8 mouse cellular contexts compared by ENCODE assay signal in genomic region chr9:65677119-65677462, GRCm38 (mm10). TPM values are rescaled to one million over a fixed set of nuclear protein-coding genes. Genes with fewer than 3 reads are reported as not detected.
DNase-seq lines count a peak whose midpoint lies in the region; ATAC-seq and TF ChIP-seq lines count a peak whose summit lies in the region.

No protein-coding gene starts in this region.

- no peak for DNase-seq in liver, adult 2 months (ENCODE audit: extremely low read depth, low read depth, low spot score)
- no peak for DNase-seq in liver
- no peak for DNase-seq in gastrocnemius, postnatal 10 days
- DNase-seq in spleen, postnatal 10 days (ENCODE audit: low spot score in 2 of 2), result no peak
- DNase-seq in gastrocnemius, adult 8-10 months (ENCODE audit: low spot score in 2 of 2), result no peak

- peak overlapping the region; percentile 81 for H3K9ac ChIP-seq in liver, adult 2 months (ENCODE audit: low read depth, low read length)
- peak overlapping the region; percentile 84 for H3K9ac ChIP-seq in embryonic facial prominence, embryonic 13.5 days
- H3K9ac ChIP-seq in intestine, postnatal 0 days (ENCODE audit: low read depth, low read length), result peak overlapping the region; percentile 60
- H3K9ac ChIP-seq in neural tube, embryonic 14.5 days (replicated peaks; ENCODE audit: low read depth, low read length), result peak overlapping the region; percentile 85

- no peak for ATAC-seq in embryonic facial prominence, embryonic 13.5 days (ENCODE audit: insufficient number of reproducible peaks, insufficient read depth, low FRiP score, low TSS enrichment, low read depth)
- ATAC-seq in intestine, postnatal 0 days, result no peak
- no peak for ATAC-seq in neural tube, embryonic 14.5 days (ENCODE audit: low read depth)

- peak overlapping the region; percentile 12 for H3K27ac ChIP-seq in liver, adult 2 months (replicated peaks; ENCODE audit: insufficient read depth, low read depth, low read length)
- H3K27ac ChIP-seq in embryonic facial prominence, embryonic 13.5 days, result peak overlapping the region; percentile 71; the same call in 1 of the 2 replicates
- H3K27ac ChIP-seq in intestine, postnatal 0 days (ENCODE audit: low read depth, low read length), result no peak overlapping the region
- H3K27ac ChIP-seq in neural tube, embryonic 14.5 days (ENCODE audit: low read depth, low read length), result no peak overlapping the region; the same call in 1 of the 2 replicates

- no peaks in the 10 kb centered on the region for H3K9me3 ChIP-seq in embryonic facial prominence, embryonic 13.5 days
- no peaks in the 10 kb centered on the region for H3K9me3 ChIP-seq in intestine, postnatal 0 days (ENCODE audit: control insufficient read depth)
- no peaks in the 10 kb centered on the region for H3K9me3 ChIP-seq in neural tube, embryonic 14.5 days (ENCODE audit: control insufficient read depth, low read length)

- no peaks in the 10 kb centered on the region for H3K27me3 ChIP-seq in liver, adult 2 months (ENCODE audit: control insufficient read depth, insufficient read depth, low read length)
- no peaks in the 10 kb centered on the region for H3K27me3 ChIP-seq in embryonic facial prominence, embryonic 13.5 days
- no peaks in the 10 kb centered on the region for H3K27me3 ChIP-seq in intestine, postnatal 0 days (replicated peaks; ENCODE audit: control insufficient read depth, insufficient read depth, low read length)
- no peaks in the 10 kb centered on the region for H3K27me3 ChIP-seq in neural tube, embryonic 14.5 days (ENCODE audit: control insufficient read depth, insufficient read depth, low read length)

- 16% methylated on average over 3 of the region's 3 CpGs for WGBS in liver, adult 2 months
- 2% methylated on average over 3 of the region's 3 CpGs for whole genome bisulfite sequencing in embryonic facial prominence, embryonic 13.5 days
- 21% methylated on average over 3 of the region's 3 CpGs for WGBS in intestine, postnatal 0 days
- 5% methylated on average over 3 of the region's 3 CpGs for WGBS in neural tube, embryonic 14.5 days

- H3K36me3 ChIP-seq in liver, adult 2 months (ENCODE audit: control insufficient read depth, insufficient read depth, low read length), result no peaks in the 10 kb centered on the region
- H3K36me3 ChIP-seq in embryonic facial prominence, embryonic 13.5 days, result 0 out of 2 replicates have a peak, but pooled peaks cover under 1% of the 10 kb centered on the region
- no peaks in the 10 kb centered on the region for H3K36me3 ChIP-seq in intestine, postnatal 0 days (ENCODE audit: control insufficient read depth, insufficient read depth)
- H3K36me3 ChIP-seq in neural tube, embryonic 14.5 days (ENCODE audit: control insufficient read depth, insufficient read depth, low read length), result no peaks in the 10 kb centered on the region

- H3K79me2 ChIP-seq in liver, adult 2 months (ENCODE audit: control insufficient read depth, insufficient read depth, low read length), result peaks cover 16% of the 10 kb centered on the region; the same call in 1 of the 2 replicates

- no peak for TF ChIP-seq CTCF in liver, adult 2 months (IDR thresholded peaks at IDR 0.05; ENCODE audit: low read depth, low read length)
- no peak for TF ChIP-seq CTCF in intestine, postnatal 0 days (IDR thresholded peaks at IDR 0.05; ENCODE audit: low read depth)

- peaks cover 26% of the 10 kb centered on the region for H3K4me1 ChIP-seq in liver, adult 2 months (ENCODE audit: control insufficient read depth, insufficient read depth, low read length)
- peaks cover 52% of the 10 kb centered on the region for H3K4me1 ChIP-seq in embryonic facial prominence, embryonic 13.5 days
- 0 out of 2 replicates have a peak, but pooled peaks cover 6% of the 10 kb centered on the region for H3K4me1 ChIP-seq in intestine, postnatal 0 days (replicated peaks; ENCODE audit: control insufficient read depth, insufficient read depth, low read length)
- H3K4me1 ChIP-seq in neural tube, embryonic 14.5 days (ENCODE audit: control insufficient read depth, insufficient read depth, low read length), result peaks cover 40% of the 10 kb centered on the region

- peak overlapping the region; percentile 74 for H3K4me3 ChIP-seq in liver, adult 2 months (ENCODE audit: insufficient read depth, low read depth, low read length)
- H3K4me3 ChIP-seq in embryonic facial prominence, embryonic 13.5 days, result peak overlapping the region; percentile 67
- H3K4me3 ChIP-seq in intestine, postnatal 0 days (ENCODE audit: low read depth, low read length), result peak overlapping the region; percentile 67
- peak overlapping the region; percentile 57 for H3K4me3 ChIP-seq in neural tube, embryonic 14.5 days (ENCODE audit: low read depth, low read length)

- peak overlapping the region; percentile 91 for H3K4me2 ChIP-seq in embryonic facial prominence, embryonic 13.5 days
- peak overlapping the region; percentile 70 for H3K4me2 ChIP-seq in intestine, postnatal 0 days (replicated peaks; ENCODE audit: low read depth)
- H3K4me2 ChIP-seq in neural tube, embryonic 14.5 days (ENCODE audit: low read depth, low read length), result peak overlapping the region; percentile 73

- TF ChIP-seq POLR2A in liver, adult 2 months (IDR thresholded peaks at IDR 0.05; ENCODE audit: extremely low read depth, insufficient read depth, low read length), result no peak

RNA-seq across cellular contexts. Expression of gene Oaz2, which starts 9.3 kb away (rescaled TPM):
- total RNA-seq in liver, adult 2 months (2014; rRNA removed), result 14.7 and 20.6 TPM in 2 replicates
- 27.5 and 29.6 TPM in 2 replicates for polyA plus RNA-seq in liver, adult 2 months (2012; rRNA removed)
- 295 and 315 TPM in 2 replicates for polyA plus RNA-seq in embryonic facial prominence, embryonic 13.5 days (2015; fragmentation: Nextera tagmentation; extraction: Ambion mirVana)
- 141 and 152 TPM in 2 replicates for polyA plus RNA-seq in intestine, postnatal 0 days (2015; fragmentation: Nextera tagmentation; extraction: Ambion mirVana)
- polyA plus RNA-seq in neural tube, embryonic 14.5 days (2014; fragmentation: Nextera tagmentation; extraction: Ambion mirVana), result 254 and 315 TPM in 2 replicates
- total RNA-seq in gastrocnemius, postnatal 10 days (2021), result 100 to 1,000 TPM; 248 to 260 TPM
- 100 to 1,000 TPM; 192 to 246 (median 237) TPM for total RNA-seq in gastrocnemius, adult 8-10 months (2022)

RNA-seq across cellular contexts. Expression of gene Rbpms2, which starts 47.6 kb away (rescaled TPM):
- 9.8 and 13.2 TPM in 2 replicates for total RNA-seq in liver, adult 2 months (2014; rRNA removed)
- polyA plus RNA-seq in liver, adult 2 months (2012; rRNA removed), result 110 and 121 TPM in 2 replicates
- polyA plus RNA-seq in embryonic facial prominence, embryonic 13.5 days (2015; fragmentation: Nextera tagmentation; extraction: Ambion mirVana), result 10.5 and 11.9 TPM in 2 replicates
- polyA plus RNA-seq in intestine, postnatal 0 days (2015; fragmentation: Nextera tagmentation; extraction: Ambion mirVana), result 21.4 and 22.1 TPM in 2 replicates
- 2.5 and 3.9 TPM in 2 replicates for polyA plus RNA-seq in neural tube, embryonic 14.5 days (2014; fragmentation: Nextera tagmentation; extraction: Ambion mirVana)
- 1 to 10 TPM; 2.4 to 4.0 TPM for total RNA-seq in gastrocnemius, postnatal 10 days (2021)
- total RNA-seq in gastrocnemius, adult 8-10 months (2022), result 1 to 10 TPM in 3 of 4 experiments, under 1 TPM in 1; 0.97 to 2.0 (median 1.6) TPM

Comparison
In these comparisons a context has a peak if more than half of its experiments do, and no peak if none do; other contexts are left out.
1. H3K27ac ChIP-seq: peak in liver, adult 2 months (single experiment) and embryonic facial prominence, embryonic 13.5 days (single experiment); none in intestine, postnatal 0 days (single experiment) and neural tube, embryonic 14.5 days (single experiment).
2. Peak in every context shown above with its lines, with median percentiles within 50 percentile points of each other: H3K4me3 ChIP-seq, H3K9ac ChIP-seq and H3K4me2 ChIP-seq.